Mouse (Mus musculus) 3134 (cell line): Measurements from ENCODE around the gene Tm9sf3.
A peak's percentile ranks its signal among the peaks of the same experiment; 100 is the strongest.

Experiments used
- DNase-seq: peaks from one replicate; pipeline ENCODE4 v3.0.0-alpha.2; 2011; ENCODE audit warnings: low spot score; ENCODE audit not compliant: insufficient read length; ENCODE audit errors: extremely low read depth

Gene Tm9sf3

DNA sequence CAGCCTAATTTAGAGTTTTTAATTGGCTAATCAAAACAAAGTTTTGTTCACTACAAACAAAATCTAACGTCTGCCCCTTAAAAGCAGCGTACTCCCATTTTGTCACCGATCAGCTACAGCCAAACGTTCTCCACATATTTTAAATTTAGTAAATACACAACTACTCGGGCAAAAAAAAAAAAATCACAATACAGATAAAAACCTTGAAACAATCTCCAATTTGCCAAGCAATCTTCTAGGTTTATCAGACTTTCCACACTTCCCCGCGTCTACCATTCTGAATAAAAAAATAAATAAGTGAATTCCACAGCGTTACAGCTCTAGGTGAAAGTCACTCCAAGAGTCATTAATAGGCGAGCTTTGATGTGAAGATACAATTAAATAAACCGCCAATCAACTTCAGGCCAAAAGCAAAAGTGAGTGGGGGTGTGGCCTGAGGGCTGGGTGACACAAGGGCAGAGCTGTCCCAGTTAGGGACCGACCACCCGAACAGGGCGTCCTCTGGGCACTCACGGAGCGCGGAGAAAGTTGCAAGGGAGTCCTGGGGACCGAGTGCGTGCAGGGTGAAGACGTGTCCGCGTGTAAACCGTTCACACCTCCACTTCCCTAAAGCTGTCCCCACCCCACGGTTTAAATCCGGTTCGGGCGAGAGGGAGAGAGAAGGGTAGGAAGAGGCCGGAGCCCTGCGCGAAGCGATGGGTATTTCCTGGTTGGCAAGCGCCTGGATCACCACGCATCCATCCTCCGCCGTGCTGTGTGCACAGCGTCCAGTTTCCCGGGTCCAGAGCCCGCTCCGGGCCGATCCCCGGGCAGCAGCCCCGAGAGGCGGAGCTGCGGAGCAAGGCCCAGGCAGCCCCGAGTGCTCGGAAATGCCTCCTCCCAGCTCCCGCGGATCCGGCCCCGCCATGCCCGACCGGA lies 826 bp downstream of the Tm9sf3 start:
- peak; percentile 86 for DNase-seq

- no peak for DNase-seq
Observed at GRCm38 (mm10) chr19:41260736-41261135, 3.1 kb downstream of the Tm9sf3 start.

- no peak for DNase-seq
Observed at GRCm38 (mm10) chr19:41259256-41259655, 4.5 kb downstream of the Tm9sf3 start.

DNA sequence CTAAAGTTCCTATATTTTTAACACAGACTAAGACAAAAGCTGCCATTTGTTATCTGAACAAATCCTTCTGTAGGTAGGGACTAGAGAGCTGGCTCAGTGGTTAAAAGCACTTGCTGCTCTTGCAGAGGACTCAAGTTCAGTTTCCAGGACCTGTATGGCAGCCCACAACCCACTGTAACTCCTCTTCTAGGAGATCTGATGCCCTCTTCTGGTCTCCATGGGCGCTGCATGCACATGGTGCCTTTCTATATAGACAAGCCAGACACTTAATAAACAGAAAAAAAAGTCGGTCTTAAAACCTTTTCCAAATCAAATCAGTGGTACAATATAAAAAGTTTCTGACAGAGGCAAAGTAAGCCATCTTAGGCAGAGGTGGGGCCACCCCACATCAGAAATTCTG lies 5.1 kb downstream of the Tm9sf3 start:
- DNase-seq: no peak

GRCm38 (mm10) chr19:41254584-41254983 lies 9.2 kb downstream of the Tm9sf3 start:
- DNase-seq: no peak

DNA sequence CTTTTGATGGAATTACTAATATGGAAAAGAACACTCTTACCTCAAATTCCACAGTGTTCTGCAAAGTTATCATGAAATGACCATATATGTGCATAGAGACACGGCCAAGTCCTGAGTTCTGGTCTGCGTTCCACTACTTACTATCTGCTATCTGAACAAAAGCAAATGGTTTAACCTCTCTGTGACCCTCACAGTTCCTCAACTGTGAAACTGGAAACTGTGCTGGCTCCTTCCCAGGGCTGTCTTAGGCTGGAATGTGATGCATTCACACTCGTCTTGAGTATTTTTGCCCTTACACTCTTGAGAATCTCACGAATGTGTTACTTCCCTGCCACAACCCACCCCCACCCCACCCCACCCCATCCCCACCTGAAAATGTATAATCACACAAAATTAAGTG lies 14.8 kb downstream of the Tm9sf3 start:
- DNase-seq: no peak

DNA sequence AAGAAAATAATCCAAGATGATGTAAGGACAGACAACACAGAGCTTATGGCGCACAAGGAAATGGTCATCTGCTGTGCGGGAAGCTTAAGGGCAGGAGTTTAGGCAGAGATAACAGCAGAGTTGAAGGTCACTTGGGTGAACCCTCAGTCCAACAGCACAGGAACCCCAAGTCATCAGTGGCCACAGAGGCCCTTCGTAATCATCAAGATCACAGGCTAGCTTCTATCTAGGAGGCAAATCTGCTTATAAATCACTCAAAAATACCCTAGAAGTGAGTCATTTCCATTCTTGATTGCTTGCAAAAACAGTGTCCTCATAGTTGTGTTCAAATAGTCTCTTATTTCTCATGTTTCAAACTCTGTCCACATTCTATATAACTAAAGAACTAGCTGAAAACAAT lies 15.5 kb downstream of the Tm9sf3 start:
- no peak for DNase-seq

DNA sequence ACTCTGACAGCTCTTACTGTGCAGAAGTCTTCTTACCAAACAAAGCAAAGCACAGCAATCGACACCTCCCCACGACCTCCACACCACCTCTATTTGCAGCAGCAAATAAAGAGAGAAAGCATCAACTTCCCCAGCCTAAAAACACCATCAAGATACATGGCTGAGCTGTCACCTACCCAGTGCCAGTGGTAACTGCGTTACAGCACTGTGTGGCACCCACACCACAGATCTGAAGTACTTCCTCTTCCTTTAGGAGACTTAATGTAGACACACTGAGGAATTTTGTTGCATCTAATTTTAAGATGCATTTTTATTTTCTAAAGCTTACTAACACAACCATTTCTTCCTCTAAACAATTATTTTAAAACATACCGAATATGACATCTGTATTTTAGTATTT lies 17.5 kb downstream of the Tm9sf3 start:
- DNase-seq: no peak

DNA sequence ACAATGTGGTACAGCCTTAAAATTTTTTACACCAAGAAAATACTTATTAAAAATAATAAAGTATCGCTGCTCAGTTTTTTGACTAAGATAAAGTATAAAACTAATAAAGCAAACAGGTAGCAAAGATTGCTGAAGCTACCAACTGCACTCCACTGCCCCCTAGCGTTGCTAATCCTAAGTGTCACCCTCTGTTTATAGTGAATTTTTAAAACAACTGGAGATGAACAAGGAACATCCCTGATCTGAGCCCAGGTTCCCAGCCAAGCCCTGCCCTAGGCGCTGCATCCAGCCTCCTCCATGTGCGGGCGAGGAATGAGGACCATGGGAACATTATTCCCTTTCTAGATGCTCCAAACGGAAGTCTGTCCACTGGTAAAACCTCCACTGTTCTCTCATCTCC lies 19.2 kb downstream of the Tm9sf3 start:
- DNase-seq: peak; percentile 18

DNA sequence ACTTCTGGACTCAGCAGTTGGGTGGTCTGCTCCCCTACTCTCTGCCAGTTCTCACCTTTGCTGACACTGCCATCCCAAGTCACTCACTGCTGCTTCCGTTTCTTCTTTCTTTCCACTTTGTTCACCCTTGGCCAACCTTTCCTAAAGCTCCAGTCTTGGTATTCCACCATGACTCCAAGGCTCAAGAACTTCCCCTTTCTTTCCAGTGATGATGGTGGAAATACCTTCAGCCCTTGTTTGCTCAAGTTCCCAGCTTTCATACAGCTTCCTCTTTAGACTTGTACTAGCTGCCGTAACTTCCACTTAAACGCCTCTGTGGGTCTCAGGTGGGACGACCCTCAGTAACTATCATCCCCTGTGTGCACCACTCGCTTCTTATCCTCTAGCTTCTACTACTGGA lies 21.8 kb downstream of the Tm9sf3 start:
- no peak for DNase-seq

DNA sequence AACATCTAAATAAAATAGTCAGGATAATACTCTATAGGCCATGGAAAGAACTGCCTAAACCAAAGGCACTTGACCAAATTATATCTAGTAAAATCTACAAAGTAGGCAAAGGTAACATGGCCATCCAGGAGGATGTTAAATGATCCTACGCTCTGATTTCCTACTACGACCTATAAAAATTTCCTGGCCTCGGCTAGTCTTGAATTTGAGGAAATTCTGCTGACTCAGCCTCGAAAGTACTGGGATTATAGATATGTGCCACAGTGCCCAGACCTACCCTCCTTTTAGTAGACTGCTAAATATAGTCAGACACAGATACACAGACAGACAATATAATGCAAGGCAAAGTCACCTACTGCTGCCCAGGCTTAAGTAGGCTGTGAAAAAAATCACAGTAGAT lies 30.1 kb downstream of the Tm9sf3 start:
- no peak for DNase-seq

DNA sequence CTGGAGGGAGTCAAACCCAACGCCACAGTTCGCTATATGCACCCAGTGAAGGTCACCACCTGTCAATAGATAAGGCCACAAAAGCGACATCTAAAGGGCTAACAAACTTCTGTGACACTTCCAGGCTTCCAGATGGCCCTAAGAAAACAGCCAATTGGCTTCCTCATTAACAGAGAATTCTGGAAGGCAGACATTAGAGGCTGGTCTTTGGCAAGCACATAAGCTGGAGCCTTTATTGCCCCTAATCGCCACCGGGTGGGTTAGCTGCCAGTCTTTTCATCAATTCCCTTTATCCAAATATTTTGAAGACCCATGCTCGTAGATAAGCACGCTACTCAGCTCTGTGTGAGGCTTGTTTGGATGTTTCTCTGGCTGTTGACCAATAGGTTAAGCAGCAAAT lies 55.5 kb downstream of the Tm9sf3 start:
- DNase-seq: no peak

- peak; percentile 26 for DNase-seq
Observed at GRCm38 (mm10) chr19:41206811-41207344, 56.9 kb downstream of the Tm9sf3 start, which contains the start of gene Tll2. Gene Tll2 (minus strand): TSS chr19:41206835.

DNA sequence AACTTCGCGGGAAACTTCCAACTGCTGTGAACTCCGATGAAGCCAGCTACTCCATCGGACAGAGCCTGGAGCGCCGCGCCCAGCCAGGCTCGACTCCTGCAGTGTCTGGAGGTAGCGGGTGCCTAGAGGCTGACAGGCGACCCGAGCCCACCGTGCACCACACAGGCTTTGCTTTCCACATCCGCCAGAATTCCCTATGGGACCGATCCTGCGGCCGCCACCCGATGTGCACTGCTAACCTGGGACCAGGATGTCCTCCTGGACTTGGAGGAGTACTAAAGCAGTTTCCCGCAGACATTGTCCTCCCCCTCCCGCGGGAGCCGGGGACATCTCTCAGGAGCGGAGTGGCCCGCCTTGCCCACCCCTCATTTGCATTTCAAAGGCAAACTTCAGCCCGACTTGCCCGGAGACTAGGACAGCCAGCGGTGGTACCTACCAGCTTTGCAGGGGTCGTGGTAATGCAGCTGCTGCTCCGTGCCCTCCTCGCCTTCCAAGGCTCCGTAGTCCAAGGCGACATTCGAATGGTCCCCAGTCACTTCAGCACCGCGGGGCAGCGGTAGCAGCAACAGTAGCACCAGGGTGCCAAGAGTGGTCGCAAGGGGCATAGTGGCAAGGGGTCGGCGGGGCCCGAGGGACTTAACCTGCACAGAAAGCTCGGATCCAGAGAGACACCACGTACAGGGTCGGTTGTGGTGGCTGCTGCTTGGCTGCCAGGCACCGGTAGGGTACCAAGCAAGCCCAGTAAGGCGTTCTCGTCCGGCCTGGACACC lies 57.6 kb downstream of the Tm9sf3 start:
- DNase-seq: peak; percentile 19

DNA sequence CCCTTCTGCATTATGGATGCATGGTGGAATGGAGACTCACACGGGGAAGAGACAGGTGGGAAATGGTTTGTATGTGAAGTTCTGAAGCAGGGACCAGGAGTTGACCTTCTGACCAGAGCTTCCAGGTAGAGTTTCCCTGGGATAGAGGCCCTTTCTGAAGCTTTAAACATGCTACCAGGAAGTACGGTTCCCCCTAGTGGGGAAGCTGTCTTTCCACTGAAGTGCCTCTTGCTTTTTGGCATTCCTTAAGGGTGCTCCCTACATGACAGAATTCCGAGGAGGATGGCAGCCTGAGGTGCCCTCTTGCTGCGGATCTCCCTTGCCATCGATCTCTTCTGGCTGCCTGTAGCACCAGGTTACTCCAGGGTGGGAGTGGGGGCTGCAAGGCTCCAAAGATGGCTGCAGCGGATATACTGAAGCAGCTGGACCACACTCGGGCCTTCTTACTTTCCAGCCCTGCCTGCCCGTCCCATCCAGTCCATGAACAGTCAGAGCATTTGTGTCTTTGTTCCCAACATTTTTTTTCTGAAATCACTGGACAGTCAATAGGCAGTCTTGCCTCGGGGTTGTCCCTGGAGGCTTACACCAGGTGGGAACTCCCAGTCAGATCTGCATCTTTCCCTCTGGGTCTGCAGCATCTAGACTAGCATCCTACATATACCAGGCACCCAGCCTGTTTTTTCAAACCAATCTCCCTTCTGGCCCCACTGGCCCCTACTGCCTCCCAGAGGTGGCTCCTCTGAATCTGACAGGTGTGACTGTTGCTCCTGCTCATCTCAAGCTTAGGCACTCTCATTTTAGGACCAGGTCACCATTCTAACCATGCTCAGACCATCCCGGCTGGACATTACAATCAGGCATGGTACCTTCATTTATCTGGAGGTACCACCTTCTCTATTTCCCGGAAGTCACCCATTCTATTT lies 59.4 kb downstream of the Tm9sf3 start:
- DNase-seq: peak; percentile 13

DNA sequence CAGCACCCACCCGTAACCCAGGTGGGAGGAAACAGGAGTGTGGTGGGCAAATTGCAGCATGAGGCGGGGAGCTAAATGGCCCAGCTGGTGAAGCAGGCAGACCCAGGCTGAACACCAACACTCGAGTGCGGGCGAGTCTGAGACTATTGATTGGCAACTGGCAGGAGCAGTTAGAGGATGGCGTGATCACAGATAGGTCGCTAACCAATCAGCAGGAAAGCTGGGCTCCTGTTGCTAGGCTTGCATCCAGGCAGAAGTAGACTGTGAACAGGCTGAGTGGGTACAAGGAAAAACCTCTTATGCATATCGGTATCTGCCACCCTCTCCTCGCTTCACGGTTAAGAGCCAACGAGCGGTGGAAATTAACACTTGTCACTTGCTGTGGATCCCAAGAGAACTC lies 66.2 kb downstream of the Tm9sf3 start:
- no peak for DNase-seq

GRCm38 (mm10) chr19:41193379-41193778 lies 70.4 kb downstream of the Tm9sf3 start:
- DNase-seq: no peak

GRCm38 (mm10) chr19:41192953-41193352 lies 70.8 kb downstream of the Tm9sf3 start:
- DNase-seq: no peak

DNA sequence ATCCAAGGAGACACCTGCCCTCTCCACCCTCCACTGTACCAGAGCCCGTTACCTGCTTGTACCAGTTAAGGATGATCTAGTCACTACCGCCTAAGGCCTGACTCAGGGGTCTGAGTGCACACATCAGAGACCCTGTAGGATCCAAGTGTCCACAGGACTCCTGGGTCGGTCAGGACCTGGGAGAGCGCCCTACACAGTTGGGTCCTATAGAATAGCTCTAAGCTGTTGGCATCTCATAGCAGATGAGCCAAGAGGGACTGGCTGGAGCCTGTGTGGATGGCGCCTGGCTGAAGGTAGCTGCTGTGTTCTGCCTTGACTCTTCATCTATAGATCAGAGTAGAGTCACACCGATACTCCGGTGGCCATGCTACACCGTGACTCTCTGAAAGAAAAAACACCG lies 72.1 kb downstream of the Tm9sf3 start:
- no peak for DNase-seq

- DNase-seq: no peak
Observed at GRCm38 (mm10) chr19:41190876-41191434, 72.8 kb downstream of the Tm9sf3 start.
